Mouse (Mus musculus) bone marrow macrophage, adult 2 months (primary cell): ENCODE results near the gene Ccdc85c. TPM values are rescaled to one million over a fixed set of nuclear protein-coding genes. Genes with fewer than 3 reads are reported as not detected.

Source experiments
- H3K27ac ChIP-seq: 2 replicates; pipeline ENCODE4 v1.5.1; 2012; ENCODE audit warnings: low read depth, low read length; ENCODE audit not compliant: insufficient read depth
- H3K4me1 ChIP-seq: 2 replicates; pipeline ENCODE4 v1.6.1; 2012; ENCODE audit warnings: low read length; ENCODE audit not compliant: control insufficient read depth, insufficient read depth
- H3K4me3 ChIP-seq: 2 replicates; pipeline ENCODE4 v1.5.1; 2012; ENCODE audit warnings: mild to moderate bottlenecking, low read length, moderate library complexity; ENCODE audit not compliant: insufficient read depth
- CTCF ChIP-seq: IDR thresholded peaks from 2 replicates; pipeline ENCODE4 v1.5.1; 2012; ENCODE audit warnings: low read depth, mild to moderate bottlenecking, low read length, moderate library complexity
- POLR2A ChIP-seq: IDR thresholded peaks from 2 replicates; pipeline ENCODE4 v1.6.1; 2012; ENCODE audit warnings: mild to moderate bottlenecking, low read depth, low read length, borderline replicate concordance
- polyA plus RNA-seq: library from polyadenylated mRNA; stranded (reverse); fragments of >200 nt; gene quantifications from 2 replicates; pipeline ENCODE4 v1.2.4, GENCODE M21; 2012; ENCODE audit not compliant: missing spikeins, insufficient read depth, insufficient read length

The Ccdc85c gene
- polyA plus RNA-seq = 0.19 and 0.25 TPM in 2 replicates

- no peak for TF ChIP-seq CTCF
- TF ChIP-seq POLR2A = no peak
- H3K27ac ChIP-seq = no peak within 1 kb of the TSS
- H3K4me1 ChIP-seq = no peaks in the 10 kb centered on the region
- peak within 1 kb of the TSS; percentile 65 for H3K4me3 ChIP-seq
These were observed at the start of gene Ccdc85c for GRCm38 (mm10) chr12:108274661-108275507. Gene Ccdc85c (minus strand): TSS chr12:108275425.

- no peak for TF ChIP-seq CTCF
- no peak for TF ChIP-seq POLR2A
- H3K4me1 ChIP-seq = no peaks in the 10 kb centered on the region
- no peak overlapping the region for H3K4me3 ChIP-seq
- no peak overlapping the region for H3K27ac ChIP-seq
These were observed 44.9 kb upstream of the Ccdc85c start for GRCm38 (mm10) chr12:108320096-108320495.

GRCm38 (mm10) chr12:108318499-108318898, 43.3 kb upstream of the Ccdc85c start:
- H3K4me3 ChIP-seq = no peak overlapping the region
- TF ChIP-seq POLR2A = no peak
- no peak for TF ChIP-seq CTCF
- H3K27ac ChIP-seq = no peak overlapping the region
- H3K4me1 ChIP-seq = no peaks in the 10 kb centered on the region

DNA sequence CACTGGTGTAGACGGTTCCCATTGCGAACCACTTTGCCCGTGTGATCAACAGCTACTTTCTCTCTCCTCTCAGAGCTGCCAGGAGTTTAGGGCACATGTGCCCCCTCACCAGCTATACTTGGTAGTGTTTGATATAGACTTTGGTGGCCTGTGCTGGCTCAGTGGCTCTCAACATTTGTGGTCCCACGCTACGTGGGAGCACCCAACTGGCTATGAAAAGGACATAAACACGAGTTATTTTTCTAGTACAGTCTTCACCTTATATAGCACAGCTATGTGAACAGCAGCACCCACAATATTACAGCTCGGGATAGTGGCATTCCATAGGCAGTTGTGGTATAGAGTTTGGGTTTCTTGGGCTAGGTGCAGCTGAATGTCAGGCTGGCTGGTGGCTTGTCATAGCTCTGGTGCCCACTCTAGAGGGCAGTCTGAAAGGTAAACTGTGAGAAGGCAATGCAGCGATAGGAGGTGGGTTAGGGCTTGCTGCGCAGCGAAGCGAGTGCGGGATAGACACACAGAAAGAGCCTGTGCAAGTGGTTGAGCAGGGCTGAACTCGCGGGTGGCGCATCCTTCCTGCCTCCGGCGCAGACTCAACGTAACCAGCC, 42.7 kb upstream of the Ccdc85c start:
- no peak overlapping the region for H3K4me3 ChIP-seq
- H3K4me1 ChIP-seq = no peaks in the 10 kb centered on the region
- no peak overlapping the region for H3K27ac ChIP-seq
- TF ChIP-seq CTCF (no peak), POLR2A (no peak)

DNA sequence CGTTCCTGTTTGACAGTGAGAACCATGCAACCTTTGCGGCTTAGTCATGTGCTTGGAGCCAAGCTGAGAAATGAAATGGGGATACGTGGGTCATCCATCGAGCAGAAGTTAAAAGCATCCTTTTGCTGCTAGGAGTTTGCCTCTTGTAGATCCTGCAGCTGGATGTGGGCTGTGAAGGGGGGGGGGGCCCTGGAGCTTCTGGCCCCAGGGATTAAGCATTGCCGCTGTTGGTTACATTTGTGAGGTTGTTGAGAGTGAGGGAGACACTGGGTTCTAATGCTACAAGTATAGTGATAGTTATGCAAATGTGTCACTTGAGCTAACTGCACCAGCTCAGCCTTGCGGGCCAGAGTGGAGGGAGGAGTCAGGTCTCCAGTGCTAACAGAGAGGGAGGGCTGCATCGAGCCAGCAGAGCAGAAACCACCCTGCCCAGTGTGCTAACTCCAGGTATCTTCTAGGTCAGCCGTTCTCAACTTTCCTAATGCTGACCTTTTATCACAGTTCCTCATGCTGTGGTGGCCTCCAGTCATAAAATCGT, 42.0 kb upstream of the Ccdc85c start:
- H3K4me1 ChIP-seq = no peaks in the 10 kb centered on the region
- H3K27ac ChIP-seq = no peak overlapping the region
- no peak for TF ChIP-seq POLR2A
- no peak for TF ChIP-seq CTCF
- no peak overlapping the region for H3K4me3 ChIP-seq

DNA sequence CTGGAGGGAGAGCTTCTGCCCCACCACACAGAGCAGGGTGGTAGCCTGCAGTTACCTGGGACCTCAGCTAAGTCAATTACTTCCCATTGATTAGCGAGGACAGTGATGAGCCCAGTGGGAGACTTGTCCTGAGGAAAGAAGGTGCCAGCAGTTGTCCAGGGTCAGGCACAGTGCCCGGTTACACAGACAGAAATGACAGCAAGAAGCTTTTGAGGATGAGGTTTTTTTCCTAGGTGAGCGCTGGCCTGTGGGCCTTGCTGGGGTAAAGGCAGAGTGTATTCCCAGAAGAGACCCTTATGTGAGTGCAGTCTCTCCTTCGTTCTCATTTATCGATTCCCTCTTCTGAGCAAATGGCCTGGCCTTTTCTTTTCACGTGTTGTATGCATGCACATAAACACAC, 41.4 kb upstream of the Ccdc85c start:
- Histone ChIP-seq H3K4me1 (no peaks in the 10 kb centered on the region), H3K4me3 (no peak overlapping the region), H3K27ac (no peak overlapping the region)
- TF ChIP-seq POLR2A (no peak), CTCF (no peak)

GRCm38 (mm10) chr12:108315818-108316217, 40.6 kb upstream of the Ccdc85c start:
- H3K4me3 ChIP-seq = no peak overlapping the region
- H3K27ac ChIP-seq = no peak overlapping the region
- no peak for TF ChIP-seq CTCF
- no peak for TF ChIP-seq POLR2A
- no peaks in the 10 kb centered on the region for H3K4me1 ChIP-seq

- Histone ChIP-seq H3K4me1 (peaks cover 14% of the 10 kb centered on the region), H3K4me3 (no peak overlapping the region), H3K27ac (no peak overlapping the region)
- TF ChIP-seq CTCF (no peak), POLR2A (no peak)
These were observed 38.1 kb upstream of the Ccdc85c start for GRCm38 (mm10) chr12:108313244-108313772.

- TF ChIP-seq CTCF (no peak), POLR2A (no peak)
- Histone ChIP-seq H3K4me1 (peaks cover 14% of the 10 kb centered on the region), H3K4me3 (no peak overlapping the region), H3K27ac (no peak overlapping the region)
These were observed 37.2 kb upstream of the Ccdc85c start for GRCm38 (mm10) chr12:108312432-108312851.
